Mouse (Mus musculus): ENCODE measurements around the gene Tmem131. TPM values are rescaled to one million over a fixed set of nuclear protein-coding genes. Genes with fewer than 3 reads are reported as not detected.
"Not testable (repeated sequence)": the region's sequence is repeated elsewhere in the genome, so short reads cannot be mapped to it uniquely, and the experiment has no call there.

Gene Tmem131
- polyA plus RNA-seq, 1 experiment from 2014 or later: 9.3 TPM

GRCm38 (mm10) chr1:36913806-36914205, 29.7 kb downstream of the Tmem131 start:
- no peak overlapping the region for H3K4me2 ChIP-seq (ENCODE audit: low read depth, low read length)
- no peak overlapping the region for H3K4me3 ChIP-seq (ENCODE audit: low read length)
- H3K4me1 ChIP-seq (ENCODE audit: control insufficient read depth, insufficient read depth, low read length): peaks cover 21% of the 10 kb centered on the region
- no peak overlapping the region for H3K9ac ChIP-seq (ENCODE audit: low read depth, low read length)
- H3K36me3 ChIP-seq (ENCODE audit: control insufficient read depth, insufficient read depth, low read length): no peaks in the 10 kb centered on the region
- no peak overlapping the region for H3K27ac ChIP-seq (ENCODE audit: low read length)
- 82% methylated on average over 7 of the region's 7 CpGs for WGBS
- no peaks in the 10 kb centered on the region for H3K9me3 ChIP-seq (ENCODE audit: control insufficient read depth, low read length)
- ATAC-seq: no peak
- H3K27me3 ChIP-seq (replicated peaks; ENCODE audit: control insufficient read depth, insufficient read depth, low read length): no peaks in the 10 kb centered on the region

- WGBS: 93% methylated on average over 1 of the region's 1 CpGs
- no peaks in the 10 kb centered on the region for H3K36me3 ChIP-seq (ENCODE audit: control insufficient read depth, insufficient read depth, low read length)
Measured at GRCm38 (mm10) chr1:36912239-36912638, 31.2 kb downstream of the Tmem131 start.

GRCm38 (mm10) chr1:36911603-36912002, 31.9 kb downstream of the Tmem131 start:
- Histone ChIP-seq H3K9ac (ENCODE audit: low read depth, low read length) (no peak overlapping the region), H3K4me1 (ENCODE audit: control insufficient read depth, insufficient read depth, low read length) (peaks cover 8% of the 10 kb centered on the region; the same call in 1 of the 2 replicates), H3K27ac (ENCODE audit: low read length) (no peak overlapping the region), H3K27me3 (replicated peaks; ENCODE audit: control insufficient read depth, insufficient read depth, low read length) (no peaks in the 10 kb centered on the region), H3K36me3 (ENCODE audit: control insufficient read depth, insufficient read depth, low read length) (no peaks in the 10 kb centered on the region), H3K4me2 (ENCODE audit: low read depth, low read length) (no peak overlapping the region), H3K9me3 (ENCODE audit: control insufficient read depth, low read length) (no peaks in the 10 kb centered on the region), H3K4me3 (ENCODE audit: low read length) (no peak overlapping the region)
- ATAC-seq: no peak
- 73% methylated on average over 3 of the region's 3 CpGs for WGBS

More at GRCm38 (mm10) chr1:36912239-36912638, 31.2 kb downstream of the Tmem131 start:
- Histone ChIP-seq H3K9me3 (ENCODE audit: control insufficient read depth, low read length) (no peaks in the 10 kb centered on the region), H3K9ac (ENCODE audit: low read depth, low read length) (no peak overlapping the region), H3K4me2 (ENCODE audit: low read depth, low read length) (no peak overlapping the region), H3K27me3 (replicated peaks; ENCODE audit: control insufficient read depth, insufficient read depth, low read length) (no peaks in the 10 kb centered on the region), H3K27ac (ENCODE audit: low read length) (no peak overlapping the region), H3K4me3 (ENCODE audit: low read length) (no peak overlapping the region), H3K4me1 (ENCODE audit: control insufficient read depth, insufficient read depth, low read length) (peaks cover 9% of the 10 kb centered on the region)
- ATAC-seq: no peak

GRCm38 (mm10) chr1:36910397-36910796, 33.1 kb downstream of the Tmem131 start:
- no peak overlapping the region for H3K4me3 ChIP-seq (ENCODE audit: low read length)
- WGBS: 82% methylated on average over 5 of the region's 5 CpGs
- H3K9me3 ChIP-seq (ENCODE audit: control insufficient read depth, low read length): no peaks in the 10 kb centered on the region
- H3K36me3 ChIP-seq (ENCODE audit: control insufficient read depth, insufficient read depth, low read length): no peaks in the 10 kb centered on the region
- peaks cover 6% of the 10 kb centered on the region; the same call in 1 of the 2 replicates for H3K4me1 ChIP-seq (ENCODE audit: control insufficient read depth, insufficient read depth, low read length)
- ATAC-seq: no peak
- no peaks in the 10 kb centered on the region for H3K27me3 ChIP-seq (replicated peaks; ENCODE audit: control insufficient read depth, insufficient read depth, low read length)
- H3K4me2 ChIP-seq (ENCODE audit: low read depth, low read length): no peak overlapping the region
- H3K27ac ChIP-seq (ENCODE audit: low read length): no peak overlapping the region
- no peak overlapping the region for H3K9ac ChIP-seq (ENCODE audit: low read depth, low read length)

- not testable (repeated sequence) for H3K36me3 ChIP-seq (ENCODE audit: control insufficient read depth, insufficient read depth, low read length); ATAC-seq
Measured at GRCm38 (mm10) chr1:36909965-36910364, 33.5 kb downstream of the Tmem131 start.

GRCm38 (mm10) chr1:36905216-36905615, 38.2 kb downstream of the Tmem131 start:
- no peak overlapping the region for H3K27ac ChIP-seq (ENCODE audit: low read length)
- H3K9ac ChIP-seq (ENCODE audit: low read depth, low read length): no peak overlapping the region
- 76% methylated on average over 3 of the region's 3 CpGs for WGBS
- H3K4me3 ChIP-seq (ENCODE audit: low read length): no peak overlapping the region
- H3K9me3 ChIP-seq (ENCODE audit: control insufficient read depth, low read length): no peaks in the 10 kb centered on the region
- H3K4me1 ChIP-seq (ENCODE audit: control insufficient read depth, insufficient read depth, low read length): peaks cover 13% of the 10 kb centered on the region; the same call in 1 of the 2 replicates
- no peaks in the 10 kb centered on the region for H3K36me3 ChIP-seq (ENCODE audit: control insufficient read depth, insufficient read depth, low read length)
- no peak for ATAC-seq
- H3K27me3 ChIP-seq (replicated peaks; ENCODE audit: control insufficient read depth, insufficient read depth, low read length): no peaks in the 10 kb centered on the region
- H3K4me2 ChIP-seq (ENCODE audit: low read depth, low read length): no peak overlapping the region

More at GRCm38 (mm10) chr1:36909965-36910364, 33.5 kb downstream of the Tmem131 start:
- not testable (repeated sequence) for H3K4me2 ChIP-seq (ENCODE audit: low read depth, low read length); H3K27ac ChIP-seq (ENCODE audit: low read length); H3K27me3 ChIP-seq (replicated peaks; ENCODE audit: control insufficient read depth, insufficient read depth, low read length); H3K9me3 ChIP-seq (ENCODE audit: control insufficient read depth, low read length); H3K9ac ChIP-seq (ENCODE audit: low read depth, low read length); H3K4me3 ChIP-seq (ENCODE audit: low read length); H3K4me1 ChIP-seq (ENCODE audit: control insufficient read depth, insufficient read depth, low read length)
- WGBS: 80% methylated on average over 7 of the region's 7 CpGs

- WGBS: 69% methylated on average over 6 of the region's 6 CpGs
- Histone ChIP-seq H3K4me2 (ENCODE audit: low read depth, low read length) (no peak overlapping the region), H3K4me1 (ENCODE audit: control insufficient read depth, insufficient read depth, low read length) (peaks cover 17% of the 10 kb centered on the region), H3K9me3 (ENCODE audit: control insufficient read depth, low read length) (no peaks in the 10 kb centered on the region), H3K27me3 (replicated peaks; ENCODE audit: control insufficient read depth, insufficient read depth, low read length) (no peaks in the 10 kb centered on the region), H3K27ac (ENCODE audit: low read length) (no peak overlapping the region), H3K9ac (ENCODE audit: low read depth, low read length) (no peak overlapping the region), H3K4me3 (ENCODE audit: low read length) (no peak overlapping the region), H3K36me3 (ENCODE audit: control insufficient read depth, insufficient read depth, low read length) (no peaks in the 10 kb centered on the region)
- no peak for ATAC-seq
Measured at GRCm38 (mm10) chr1:36904489-36904888, 39.0 kb downstream of the Tmem131 start.

- no peak overlapping the region for H3K9ac ChIP-seq (ENCODE audit: low read depth, low read length)
- H3K9me3 ChIP-seq (ENCODE audit: control insufficient read depth, low read length): no peaks in the 10 kb centered on the region
- WGBS: 50% methylated on average over 3 of the region's 3 CpGs
- H3K4me3 ChIP-seq (ENCODE audit: low read length): no peak overlapping the region
- no peaks in the 10 kb centered on the region for H3K36me3 ChIP-seq (ENCODE audit: control insufficient read depth, insufficient read depth, low read length)
- ATAC-seq: no peak
- peaks cover 18% of the 10 kb centered on the region for H3K4me1 ChIP-seq (ENCODE audit: control insufficient read depth, insufficient read depth, low read length)
- no peak overlapping the region for H3K4me2 ChIP-seq (ENCODE audit: low read depth, low read length)
- no peaks in the 10 kb centered on the region for H3K27me3 ChIP-seq (replicated peaks; ENCODE audit: control insufficient read depth, insufficient read depth, low read length)
- H3K27ac ChIP-seq (ENCODE audit: low read length): no peak overlapping the region
Measured at GRCm38 (mm10) chr1:36904084-36904451, 39.4 kb downstream of the Tmem131 start.

- no peak overlapping the region for H3K9ac ChIP-seq (ENCODE audit: low read depth, low read length)
- peaks cover 20% of the 10 kb centered on the region for H3K4me1 ChIP-seq (ENCODE audit: control insufficient read depth, insufficient read depth, low read length)
- no peak overlapping the region for H3K4me2 ChIP-seq (ENCODE audit: low read depth, low read length)
- H3K4me3 ChIP-seq (ENCODE audit: low read length): no peak overlapping the region
- ATAC-seq: no peak
- 93% methylated on average over 15 of the region's 15 CpGs for WGBS
- no peaks in the 10 kb centered on the region for H3K9me3 ChIP-seq (ENCODE audit: control insufficient read depth, low read length)
- no peaks in the 10 kb centered on the region for H3K36me3 ChIP-seq (ENCODE audit: control insufficient read depth, insufficient read depth, low read length)
- H3K27me3 ChIP-seq (replicated peaks; ENCODE audit: control insufficient read depth, insufficient read depth, low read length): no peaks in the 10 kb centered on the region
- no peak overlapping the region for H3K27ac ChIP-seq (ENCODE audit: low read length)
Measured at GRCm38 (mm10) chr1:36903376-36904083, 39.9 kb downstream of the Tmem131 start.

Data from intestine, embryonic 16.5 days (tissue).